Mouse (Mus musculus) embryonic facial prominence, embryonic 14.5 days (tissue): ENCODE data around the gene Hectd3. TPM values are rescaled to one million over a fixed set of nuclear protein-coding genes. Genes with fewer than 3 reads are reported as not detected.

Experiments used
- ATAC-seq: fragments of 200-750 bp; cut with Nextera tagmentation; 2 replicates; pipeline ENCODE4 v1.8.0; 2017; ENCODE audit warnings: low read depth, moderate number of reproducible peaks, moderate TSS enrichment
- DNase-seq: peaks from one replicate; pipeline ENCODE4 v3.0.0-alpha.2; 2015; ENCODE audit warnings: low spot score
- H3K27ac ChIP-seq: fragments of 300-500 bp; sonication (generic); replicated peaks from 2 replicates; pipeline ENCODE4 v1.5.1; 2014; ENCODE audit warnings: low read depth, mild to moderate bottlenecking, low read length, moderate library complexity
- H3K27me3 ChIP-seq: fragments of 300-500 bp; sonication (generic); replicated peaks from 2 replicates; pipeline ENCODE4 v1.6.1; 2014; ENCODE audit warnings: low read length; ENCODE audit not compliant: control insufficient read depth, insufficient read depth
- H3K36me3 ChIP-seq: fragments of 300-500 bp; sonication (generic); 2 replicates; pipeline ENCODE4 v1.6.1; 2014; ENCODE audit warnings: low read length, mixed read lengths; ENCODE audit not compliant: control insufficient read depth, insufficient read depth
- H3K4me1 ChIP-seq: fragments of 300-500 bp; sonication (generic); 2 replicates; pipeline ENCODE4 v1.6.1; 2014; ENCODE audit warnings: antibody characterized with exemption, low read length; ENCODE audit not compliant: control insufficient read depth, insufficient read depth
- H3K4me2 ChIP-seq: fragments of 300-500 bp; sonication (generic); 2 replicates; pipeline ENCODE4 v1.6.1; 2014; ENCODE audit warnings: low read depth, mild to moderate bottlenecking, low read length, moderate library complexity, mixed read lengths
- H3K4me3 ChIP-seq: fragments of 300-500 bp; sonication (generic); 2 replicates; pipeline ENCODE4 v1.5.1; 2014; ENCODE audit warnings: low read depth, mild to moderate bottlenecking, low read length
- H3K9ac ChIP-seq: fragments of 300-500 bp; sonication (generic); 2 replicates; pipeline ENCODE4 v1.6.1; 2014; ENCODE audit warnings: low read depth, mild to moderate bottlenecking, low read length, moderate library complexity, mixed read lengths
- H3K9me3 ChIP-seq: fragments of 300-500 bp; sonication (generic); 2 replicates; pipeline ENCODE4 v1.6.1; 2016; ENCODE audit warnings: low read length; ENCODE audit not compliant: control insufficient read depth
- WGBS: fragments of 180-500 bp; shearing (Covaris S2); extraction: QIAGEN DNeasy Blood & Tissue Kit; methylation state at CpG from one replicate; pipeline ENCODE4 v1.1.7; 2014; 5-methylcytosine and 5-hydroxymethylcytosine counted together
- polyA plus RNA-seq: library from polyadenylated mRNA; unstranded; fragments of >200 nt; fragmentation: Nextera tagmentation; extraction: Ambion mirVana; gene quantifications from 2 replicates; pipeline ENCODE4 v1.2.1, GENCODE M21; 2014

Hectd3 gene
- polyA plus RNA-seq, 1 experiment from 2014 or later = 9.1 TPM

- Histone ChIP-seq H3K27ac (no peak overlapping the region), H3K4me2 (no peak overlapping the region), H3K4me3 (no peak overlapping the region), H3K9ac (no peak overlapping the region), H3K9me3 (no peaks in the 10 kb centered on the region), H3K27me3 (no peaks in the 10 kb centered on the region), H3K36me3 (peaks cover 43% of the 10 kb centered on the region), H3K4me1 (peaks cover 10% of the 10 kb centered on the region; the same call in 1 of the 2 replicates)
- 97% methylated on average over 4 of the region's 4 CpGs for WGBS
- DNase-seq (no peak), ATAC-seq (no peak)
Observed at GRCm38 (mm10) chr4:117023469-117023868, 28.4 kb downstream of the Hectd3 start.

GRCm38 (mm10) chr4:117031105-117031504 lies 36.0 kb downstream of the Hectd3 start:
- Histone ChIP-seq H3K27ac (no peak overlapping the region), H3K36me3 (peaks cover 27% of the 10 kb centered on the region), H3K9ac (no peak overlapping the region), H3K4me1 (no peaks in the 10 kb centered on the region), H3K4me3 (no peak overlapping the region), H3K4me2 (no peak overlapping the region), H3K9me3 (no peaks in the 10 kb centered on the region), H3K27me3 (no peaks in the 10 kb centered on the region)
- DNase-seq (no peak), ATAC-seq (no peak)
- WGBS = 92% methylated on average over 1 of the region's 1 CpGs

- peaks cover 22% of the 10 kb centered on the region for H3K4me1 ChIP-seq
- H3K36me3 ChIP-seq = 0 out of 2 replicates have a peak, but pooled peaks cover 3% of the 10 kb centered on the region
- peak; percentile 91 for DNase-seq
- no peak overlapping the region for H3K4me3 ChIP-seq
- H3K9ac ChIP-seq = no peak overlapping the region
- ATAC-seq = peak; percentile 78
- 24% methylated on average over 9 of the region's 9 CpGs for WGBS
- no peaks in the 10 kb centered on the region for H3K9me3 ChIP-seq
- H3K27ac ChIP-seq = peak overlapping the region; percentile 69
- H3K27me3 ChIP-seq = no peaks in the 10 kb centered on the region
- H3K4me2 ChIP-seq = no peak overlapping the region
Observed at GRCm38 (mm10) chr4:117039925-117040687, 45.0 kb downstream of the Hectd3 start.

- Histone ChIP-seq H3K9ac (no peak overlapping the region), H3K4me3 (no peak overlapping the region), H3K27ac (peak overlapping the region; percentile 64), H3K27me3 (no peaks in the 10 kb centered on the region), H3K9me3 (no peaks in the 10 kb centered on the region), H3K36me3 (0 out of 2 replicates have a peak, but pooled peaks cover 3% of the 10 kb centered on the region), H3K4me2 (no peak overlapping the region), H3K4me1 (peaks cover 22% of the 10 kb centered on the region)
- ATAC-seq (no peak), DNase-seq (no peak)
- WGBS = 35% methylated on average over 1 of the region's 1 CpGs
Observed at GRCm38 (mm10) chr4:117040791-117041190, 45.7 kb downstream of the Hectd3 start.

- Histone ChIP-seq H3K9me3 (no peaks in the 10 kb centered on the region), H3K27ac (peak overlapping the region; percentile 64; the same call in 1 of the 2 replicates), H3K4me2 (no peak overlapping the region), H3K9ac (no peak overlapping the region), H3K36me3 (0 out of 2 replicates have a peak, but pooled peaks cover 3% of the 10 kb centered on the region), H3K4me3 (no peak overlapping the region), H3K27me3 (no peaks in the 10 kb centered on the region), H3K4me1 (peaks cover 22% of the 10 kb centered on the region)
- peak; percentile 24; the same call in 1 of the 2 replicates for ATAC-seq
- peak; percentile 41 for DNase-seq
- WGBS = 48% methylated on average over 4 of the region's 4 CpGs
Observed at GRCm38 (mm10) chr4:117041283-117041721, 46.2 kb downstream of the Hectd3 start.

- DNase-seq (peak; percentile 61), ATAC-seq (no peak)
- no peak overlapping the region for H3K4me3 ChIP-seq
- H3K27ac ChIP-seq = no peak overlapping the region
- H3K27me3 ChIP-seq = no peaks in the 10 kb centered on the region
- 76% methylated on average over 3 of the region's 3 CpGs for WGBS
- no peaks in the 10 kb centered on the region for H3K9me3 ChIP-seq
- no peak overlapping the region for H3K9ac ChIP-seq
- H3K4me1 ChIP-seq = no peaks in the 10 kb centered on the region
- H3K4me2 ChIP-seq = no peak overlapping the region
- H3K36me3 ChIP-seq = peaks cover 23% of the 10 kb centered on the region; the same call in 1 of the 2 replicates
Observed at GRCm38 (mm10) chr4:117048836-117049235, 53.7 kb downstream of the Hectd3 start.

- H3K27ac ChIP-seq = no peak overlapping the region
- ATAC-seq (no peak), DNase-seq (no peak)
- no peaks in the 10 kb centered on the region for H3K4me1 ChIP-seq
- H3K4me2 ChIP-seq = no peak overlapping the region
- no peaks in the 10 kb centered on the region for H3K9me3 ChIP-seq
- H3K27me3 ChIP-seq = no peaks in the 10 kb centered on the region
- 91% methylated on average over 1 of the region's 1 CpGs for WGBS
- H3K9ac ChIP-seq = no peak overlapping the region
- peaks cover 23% of the 10 kb centered on the region; the same call in 1 of the 2 replicates for H3K36me3 ChIP-seq
- H3K4me3 ChIP-seq = no peak overlapping the region
Observed at GRCm38 (mm10) chr4:117049485-117049884, 54.4 kb downstream of the Hectd3 start.

GRCm38 (mm10) chr4:117052626-117053025 lies 57.5 kb downstream of the Hectd3 start:
- Histone ChIP-seq H3K4me3 (no peak overlapping the region), H3K27ac (no peak overlapping the region), H3K9ac (no peak overlapping the region), H3K4me2 (no peak overlapping the region), H3K4me1 (no peaks in the 10 kb centered on the region), H3K9me3 (no peaks in the 10 kb centered on the region), H3K36me3 (peaks cover 17% of the 10 kb centered on the region; the same call in 1 of the 2 replicates), H3K27me3 (no peaks in the 10 kb centered on the region)
- ATAC-seq = peak; percentile 47; the same call in 1 of the 2 replicates
- 67% methylated on average over 4 of the region's 4 CpGs for WGBS
- peak; percentile 48 for DNase-seq
